Mouse (Mus musculus) heart, adult 18-20 months (tissue): Measurements from ENCODE around the gene Galt. TPM values are rescaled to one million over a fixed set of nuclear protein-coding genes. Genes with fewer than 3 reads are reported as not detected.
"Not testable (repeated sequence)": the region's sequence is repeated elsewhere in the genome, so short reads cannot be mapped to it uniquely, and the experiment has no call there.

Experiments used
- DNase-seq, 2 experiments: peaks; one replicate each; pipeline ENCODE4 v3.0.0; 2021 to 2022; ENCODE audit warnings: mixed read lengths in 1 of 2
- total RNA-seq, 2 experiments: library from RNA; stranded (reverse); gene quantifications; 2 replicates each; pipeline ENCODE4 v1.2.3; 2021

Galt gene
- total RNA-seq, 2 experiments from 2014 or later, result 50.8 to 55.4 TPM

DNA sequence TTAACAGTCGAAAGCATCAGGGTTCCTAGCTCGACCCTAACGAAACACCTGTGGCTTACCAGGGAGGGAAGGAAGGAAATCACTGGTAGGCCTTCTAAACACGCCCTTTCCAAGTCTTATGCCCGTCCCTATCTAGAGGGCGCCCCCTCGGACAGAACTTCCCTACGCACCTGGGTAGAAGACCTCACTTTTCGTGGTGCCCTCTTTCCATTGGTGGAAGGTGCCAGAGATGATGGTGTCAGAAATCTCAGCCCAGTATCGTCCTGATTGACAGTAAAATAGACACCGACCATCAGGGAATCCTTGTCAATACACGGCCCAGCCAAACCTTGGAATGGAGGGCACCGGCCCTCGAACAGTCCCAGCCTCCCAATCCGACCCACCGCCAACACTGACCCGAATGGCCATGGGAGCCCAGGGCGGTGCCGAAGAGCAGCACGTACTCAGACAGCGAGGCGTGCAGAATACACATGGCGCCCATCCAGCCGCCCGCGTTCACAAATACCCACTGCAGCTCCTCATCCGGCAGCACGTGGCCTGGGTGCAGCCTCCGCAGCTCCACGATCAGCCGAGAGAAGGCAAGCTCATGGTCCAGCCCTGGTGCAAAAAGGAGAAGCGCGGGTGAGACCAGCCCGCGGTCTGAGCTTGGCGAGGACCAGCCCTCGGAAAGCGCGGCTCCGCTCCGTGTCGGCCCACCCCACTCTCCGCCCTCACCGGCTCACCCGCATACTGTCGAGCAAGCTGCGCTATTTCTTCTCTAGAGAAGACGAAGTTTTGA lies 14.5 kb upstream of the Galt start:
- no peak for DNase-seq

- DNase-seq, result peak; percentile 97
These were observed 13.9 kb upstream of the Galt start for GRCm38 (mm10) chr4:41741158-41741560.

GRCm38 (mm10) chr4:41744131-41744530 lies 10.9 kb upstream of the Galt start:
- no peak for DNase-seq

DNA sequence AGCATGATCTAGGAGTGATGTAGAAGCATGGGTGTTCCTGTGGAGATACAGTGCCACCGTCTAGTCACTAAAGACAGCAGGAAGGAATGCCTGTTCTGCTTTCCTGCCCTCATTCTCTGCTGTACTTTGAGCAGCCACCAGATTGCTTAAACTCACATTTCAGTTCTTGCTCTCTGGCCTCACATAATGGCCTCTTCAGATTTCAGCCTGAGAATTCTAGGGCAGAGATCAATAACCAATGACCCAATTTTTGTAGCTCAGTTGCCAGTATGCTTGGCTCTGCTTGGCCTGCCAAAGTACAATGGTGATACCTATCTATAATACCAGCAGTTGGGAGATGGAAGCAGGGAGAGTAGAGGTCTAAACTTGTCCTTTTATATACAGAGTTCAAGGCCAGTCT lies 10.0 kb upstream of the Galt start:
- DNase-seq, result no peak

- peak; percentile 90 to 93 for DNase-seq
These were observed 594 bp downstream of the Galt start, which contains the start of gene Sigmar1 for GRCm38 (mm10) chr4:41755338-41756305. Gene Sigmar1, minus strand, starts transcription at chr4:41756157.

GRCm38 (mm10) chr4:41756440-41756839 lies 1.4 kb downstream of the Galt start:
- DNase-seq, result no peak

DNA sequence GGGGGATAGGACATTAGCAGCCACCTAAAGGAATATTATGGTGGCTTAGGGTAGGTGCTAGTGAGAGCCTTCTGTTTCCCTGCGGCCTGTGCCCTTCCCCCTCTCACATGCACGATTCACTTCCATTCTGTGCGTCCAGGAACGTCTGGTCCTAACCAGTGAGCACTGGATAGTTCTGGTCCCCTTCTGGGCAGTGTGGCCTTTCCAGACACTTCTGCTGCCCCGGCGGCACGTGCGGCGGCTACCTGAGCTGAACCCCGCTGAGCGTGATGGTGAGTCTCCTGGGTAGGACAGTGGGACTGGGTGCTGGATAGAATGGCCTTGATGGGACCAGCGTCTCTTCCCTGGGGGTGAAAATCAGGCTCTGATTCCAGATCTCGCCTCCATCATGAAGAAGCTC lies 2.3 kb downstream of the Galt start:
- DNase-seq, result no peak

GRCm38 (mm10) chr4:41758021-41758420 lies 3.0 kb downstream of the Galt start:
- no peak for DNase-seq

- no peak for DNase-seq
These were observed 3.7 kb downstream of the Galt start for GRCm38 (mm10) chr4:41758701-41759100.

DNA sequence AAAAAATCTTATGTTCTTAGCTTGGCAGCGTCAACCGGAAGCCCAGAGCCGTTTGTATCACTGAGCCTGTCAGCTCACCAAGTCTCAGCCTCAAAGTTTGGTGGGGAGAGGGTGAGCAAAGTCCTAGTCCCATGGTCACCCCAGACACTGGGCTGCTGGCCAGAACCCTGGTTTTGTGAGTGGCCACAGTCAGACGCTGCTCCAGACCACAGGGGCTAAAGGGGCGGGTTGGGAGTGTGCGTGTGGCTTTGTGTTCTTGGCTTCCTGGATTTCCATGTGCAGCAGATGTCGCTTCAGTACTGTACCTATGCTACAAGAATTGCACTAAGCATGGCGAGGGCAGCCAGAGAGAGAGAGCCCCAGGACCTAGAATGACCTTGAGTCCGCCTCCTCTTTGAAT lies 4.2 kb downstream of the Galt start:
- no peak for DNase-seq

- no peak for DNase-seq
These were observed 4.7 kb downstream of the Galt start for GRCm38 (mm10) chr4:41759656-41760287.

- peak; percentile 93 to 98 for DNase-seq
These were observed 5.3 kb downstream of the Galt start for GRCm38 (mm10) chr4:41760288-41760721.

DNA sequence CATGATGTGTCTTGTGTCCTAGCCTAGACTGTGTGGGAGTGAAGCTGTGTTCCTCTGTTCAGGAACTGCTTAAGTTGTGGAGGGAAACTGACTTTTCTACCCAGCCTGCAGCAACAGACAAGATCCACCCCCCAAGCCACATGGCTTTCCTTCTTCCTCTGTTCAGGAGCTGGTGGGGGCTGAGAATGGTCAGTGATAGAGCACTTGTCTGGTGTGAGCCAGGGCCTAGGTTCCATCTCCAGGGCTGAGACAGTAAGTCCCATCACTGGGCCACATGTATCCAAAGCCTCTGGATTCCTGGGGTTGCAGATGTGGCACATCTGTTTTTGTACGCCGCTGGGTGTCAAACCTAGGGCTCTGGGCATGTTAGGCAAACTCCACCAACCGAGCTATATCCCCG lies 5.9 kb downstream of the Galt start:
- no peak for DNase-seq

DNA sequence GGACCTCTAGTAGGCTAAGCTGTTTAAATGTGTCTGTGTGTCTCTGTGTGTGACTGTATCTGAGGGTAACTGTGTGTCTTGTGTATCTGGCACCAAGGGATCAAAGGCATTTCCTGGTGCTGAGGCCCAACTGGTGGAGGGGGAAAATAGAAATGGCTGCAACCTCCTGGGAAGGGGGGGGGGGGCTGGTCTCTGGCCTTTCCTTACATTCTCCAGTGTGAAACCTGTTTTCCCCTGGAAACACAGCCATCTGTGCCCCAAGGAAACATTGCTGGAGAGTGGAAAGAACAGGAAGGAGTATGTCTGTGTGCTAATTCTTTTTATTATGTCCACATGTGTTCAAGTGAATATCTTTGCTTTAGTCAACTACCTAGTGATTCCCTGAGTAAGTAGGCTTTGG lies 6.7 kb downstream of the Galt start:
- DNase-seq, result no peak

GRCm38 (mm10) chr4:41762099-41762687 lies 7.2 kb downstream of the Galt start:
- DNase-seq, result no peak

GRCm38 (mm10) chr4:41762688-41763114 lies 7.7 kb downstream of the Galt start:
- peak; percentile 72 to 79 for DNase-seq

DNA sequence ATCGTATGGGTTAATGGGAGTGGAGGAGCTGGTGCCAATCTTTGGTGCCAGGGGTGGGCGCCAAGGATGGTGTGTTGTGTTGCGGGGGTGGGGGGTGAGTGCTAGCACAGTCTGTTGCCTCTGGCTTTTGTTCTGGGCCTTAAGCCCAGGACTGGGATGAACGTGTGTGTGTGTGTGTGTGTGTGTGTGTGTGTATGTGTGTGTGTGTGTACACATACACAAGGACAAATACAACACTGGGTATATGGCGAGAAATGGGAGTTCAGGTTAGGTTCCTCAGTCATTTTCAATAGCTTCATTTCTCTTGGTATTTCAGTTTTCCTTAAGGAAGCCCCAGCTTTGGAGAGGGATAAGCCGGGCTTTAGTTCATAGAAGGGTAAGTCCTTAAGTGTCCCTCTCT lies 8.1 kb downstream of the Galt start:
- DNase-seq, result not testable (repeated sequence)

DNA sequence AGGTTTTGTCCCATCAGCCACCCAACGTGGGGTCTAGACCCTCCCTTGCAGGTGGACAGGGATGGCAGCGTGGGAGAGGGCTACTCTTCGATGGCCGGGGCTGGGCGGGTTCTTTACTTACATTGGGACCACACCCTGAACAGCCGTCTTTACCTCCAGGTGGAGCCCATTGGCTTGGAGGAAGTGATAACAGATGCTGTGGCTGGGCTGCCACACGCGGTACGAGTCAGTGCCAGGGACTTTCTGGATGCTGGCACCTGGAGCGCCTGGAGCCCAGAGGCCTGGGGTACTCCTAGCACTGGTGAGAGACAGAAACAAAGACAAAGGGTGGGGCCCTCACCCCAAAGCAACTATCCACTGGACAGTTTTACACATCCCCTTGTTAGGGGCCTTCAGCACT lies 12.3 kb downstream of the Galt start:
- DNase-seq, result not testable (repeated sequence)

GRCm38 (mm10) chr4:41772946-41773345 lies 17.9 kb downstream of the Galt start:
- not testable (repeated sequence) for DNase-seq

GRCm38 (mm10) chr4:41773502-41773901 lies 18.5 kb downstream of the Galt start:
- peak; percentile 83 for DNase-seq

- DNase-seq, result peak; percentile 85
These were observed 19.0 kb downstream of the Galt start, which contains the start of gene Ccl27a for GRCm38 (mm10) chr4:41774002-41774401. Gene Ccl27a, minus strand, starts transcription at chr4:41774247.

- not testable (repeated sequence) for DNase-seq
These were observed 19.5 kb downstream of the Galt start for GRCm38 (mm10) chr4:41774506-41774905.
